Mouse (Mus musculus) left cerebral cortex, adult 18-20 months (tissue): ENCODE results near the gene Adgrb3. TPM values are rescaled to one million over a fixed set of nuclear protein-coding genes. Genes with fewer than 3 reads are reported as not detected.
"Not testable (repeated sequence)": the region's sequence is repeated elsewhere in the genome, so short reads cannot be mapped to it uniquely, and the experiment has no call there.

ENCODE experiments used
- DNase-seq, 2 experiments: peaks; one replicate each; pipeline ENCODE4 v3.0.0; 2021 to 2022; ENCODE audit warnings: low spot score in 2 of 2, mixed read lengths in 1 of 2
- total RNA-seq, 2 experiments: library from RNA; stranded (reverse); gene quantifications; 2 replicates each; pipeline ENCODE4 v1.2.3; 2021

Gene Adgrb3
- total RNA-seq, 2 experiments from 2014 or later = 91.4 to 92.2 TPM

DNA sequence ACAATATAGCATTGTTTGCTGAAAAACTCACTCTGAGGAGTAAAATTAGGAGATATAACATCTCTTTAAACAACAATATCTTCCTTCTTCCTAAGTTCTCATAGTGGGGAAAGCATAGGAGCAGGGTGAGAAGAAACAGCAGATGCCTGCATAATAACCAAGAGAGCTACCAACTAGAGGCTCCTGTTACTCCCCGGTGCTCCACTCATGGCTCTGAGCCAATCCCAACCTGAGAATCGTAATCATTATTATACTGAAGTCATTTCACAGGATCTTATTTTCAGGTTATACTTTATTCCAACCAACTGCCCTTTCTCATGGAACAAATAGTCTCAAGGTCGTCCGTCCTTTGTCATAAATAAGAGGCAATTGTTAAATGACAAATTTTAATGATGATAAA lies 75.0 kb downstream of the Adgrb3 start:
- DNase-seq = no peak

DNA sequence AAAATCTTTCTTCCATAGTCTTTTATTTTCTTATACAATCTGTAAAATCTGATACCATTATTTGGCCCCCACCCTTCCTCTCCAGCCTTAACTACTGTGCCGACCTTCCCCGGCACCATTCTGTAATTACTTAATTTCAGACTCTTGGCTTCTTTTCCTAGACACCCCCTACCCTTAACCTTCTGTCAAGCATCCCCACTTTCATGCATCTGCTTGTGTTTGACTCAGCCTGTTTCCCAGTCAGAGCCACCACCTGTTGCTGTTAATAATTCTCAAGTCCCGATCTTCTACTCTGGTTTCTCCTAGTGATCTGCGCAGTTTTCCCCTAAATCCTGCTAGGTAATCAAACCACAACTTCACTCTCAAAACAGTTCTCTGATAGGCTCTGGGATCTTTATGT lies 83.9 kb downstream of the Adgrb3 start:
- DNase-seq = no peak

DNA sequence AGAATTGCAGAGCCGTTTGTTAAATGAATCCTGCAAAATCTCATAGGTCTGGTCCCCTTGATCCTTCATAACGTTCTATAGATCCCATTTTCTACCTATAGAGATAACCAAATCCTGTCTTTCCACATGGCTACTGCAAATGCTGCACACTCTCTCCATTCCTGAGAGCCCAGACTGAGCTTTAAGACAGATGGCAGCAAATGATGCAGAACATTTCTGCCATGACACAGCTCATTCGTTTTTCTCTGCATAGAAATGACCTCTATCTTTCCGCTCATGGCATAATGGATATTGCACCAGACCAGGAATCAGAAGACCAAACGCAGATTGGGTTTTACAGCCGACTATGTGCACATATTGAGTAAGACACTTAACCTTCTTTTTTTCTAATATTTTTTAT lies 84.8 kb downstream of the Adgrb3 start:
- no peak for DNase-seq

DNA sequence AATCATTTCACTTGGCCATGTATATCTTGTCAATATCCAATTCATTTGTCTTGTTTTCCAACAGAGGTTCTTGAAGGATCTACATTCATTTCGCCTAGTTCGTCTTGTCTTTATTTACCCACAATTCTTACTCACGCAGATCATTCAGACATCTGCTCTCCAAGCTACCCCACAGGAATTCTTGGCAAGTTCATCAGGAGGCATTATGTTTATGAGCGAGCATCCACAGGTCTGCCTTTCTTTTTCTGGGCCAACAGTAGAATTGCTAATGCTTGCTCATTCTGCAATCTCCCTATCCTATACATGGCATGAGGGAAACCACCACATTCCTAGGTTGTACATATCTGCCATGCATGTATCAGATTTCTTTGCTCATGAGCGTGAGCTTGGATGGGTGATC lies 99.7 kb downstream of the Adgrb3 start:
- no peak for DNase-seq

DNA sequence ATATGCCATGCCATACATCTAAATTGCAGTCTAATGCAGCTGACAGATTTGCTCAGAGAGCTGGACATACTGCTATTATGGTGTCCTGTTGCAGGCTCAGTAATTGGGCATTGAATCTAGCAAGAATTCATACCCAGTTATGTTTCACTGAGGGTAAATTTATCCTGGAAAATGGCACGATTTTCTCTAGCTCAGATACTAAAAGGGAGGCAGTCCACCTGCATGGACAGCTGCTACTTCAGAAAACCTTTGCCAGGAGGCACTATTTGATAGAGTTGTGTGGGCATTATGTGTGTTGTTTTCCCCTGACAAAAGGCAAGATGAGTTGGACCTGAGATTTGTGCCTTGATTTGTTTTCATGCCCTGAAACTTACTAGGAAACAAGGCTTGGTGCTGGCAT lies 118.0 kb downstream of the Adgrb3 start:
- DNase-seq = peak in 1 of 2 experiments; percentile 18

DNA sequence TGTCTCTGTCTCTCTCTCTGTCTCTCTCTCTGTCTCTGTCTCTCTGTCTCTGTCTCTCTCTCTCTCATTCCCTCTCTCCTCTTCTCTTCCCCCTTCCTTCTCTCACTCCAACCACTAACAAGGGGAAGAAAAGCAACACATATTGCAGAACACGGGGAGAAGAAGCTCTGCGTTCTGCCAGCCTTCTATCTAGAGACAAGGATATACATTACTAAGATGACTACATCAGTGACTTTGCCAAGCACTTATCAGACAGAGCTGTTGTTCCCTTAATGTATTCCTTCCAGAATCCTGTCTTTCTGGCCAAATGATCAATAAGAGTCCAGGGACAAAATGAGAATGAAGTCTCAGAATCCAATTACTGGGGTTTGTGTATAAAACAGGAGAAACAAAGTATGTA lies 123.2 kb downstream of the Adgrb3 start:
- DNase-seq = no peak

DNA sequence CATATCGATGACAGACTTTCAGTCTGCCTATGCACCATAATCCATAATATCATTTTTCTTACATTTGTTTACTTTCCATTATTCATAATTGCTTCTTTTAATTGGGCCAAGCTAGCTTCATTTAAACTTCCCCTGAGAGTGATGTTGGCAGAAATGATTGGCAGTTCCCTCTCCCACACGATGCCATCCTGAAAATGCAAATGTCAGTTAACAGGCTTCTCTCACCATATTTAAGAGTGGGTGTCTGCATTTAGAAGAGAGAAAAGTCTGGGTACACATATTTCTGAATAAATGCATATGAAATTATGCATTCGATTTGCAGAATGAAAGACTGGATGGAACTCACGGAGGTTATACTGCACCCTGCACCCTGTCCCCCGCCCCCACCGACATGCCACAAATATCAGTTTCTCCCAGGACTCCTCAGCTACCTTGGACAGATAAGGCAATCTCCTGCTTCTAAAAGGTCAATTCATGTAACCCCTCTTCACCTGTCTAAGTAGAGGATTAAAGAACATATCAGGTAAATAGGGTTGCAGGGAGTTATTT lies 130.7 kb downstream of the Adgrb3 start:
- DNase-seq = no peak

DNA sequence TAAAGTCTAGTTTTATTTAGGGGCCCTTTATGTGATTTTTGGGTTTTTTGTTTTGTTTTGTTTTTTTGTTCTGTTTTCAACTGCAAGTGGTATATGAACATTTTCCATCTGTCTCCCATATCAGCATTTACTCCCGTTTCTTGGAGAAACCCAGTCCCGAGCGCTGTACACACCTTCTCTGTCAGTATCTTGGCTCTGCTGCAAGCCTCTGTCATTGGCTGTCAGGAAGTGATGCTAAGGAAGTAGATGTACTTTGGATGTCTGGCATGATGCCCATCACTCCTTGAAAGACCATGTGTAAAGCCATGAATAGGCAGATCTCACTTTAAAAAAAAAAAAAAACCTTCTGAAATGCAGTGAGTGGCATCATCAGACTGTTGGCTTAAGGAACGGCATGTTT lies 132.3 kb downstream of the Adgrb3 start:
- DNase-seq = peak in 1 of 2 experiments; percentile 18

DNA sequence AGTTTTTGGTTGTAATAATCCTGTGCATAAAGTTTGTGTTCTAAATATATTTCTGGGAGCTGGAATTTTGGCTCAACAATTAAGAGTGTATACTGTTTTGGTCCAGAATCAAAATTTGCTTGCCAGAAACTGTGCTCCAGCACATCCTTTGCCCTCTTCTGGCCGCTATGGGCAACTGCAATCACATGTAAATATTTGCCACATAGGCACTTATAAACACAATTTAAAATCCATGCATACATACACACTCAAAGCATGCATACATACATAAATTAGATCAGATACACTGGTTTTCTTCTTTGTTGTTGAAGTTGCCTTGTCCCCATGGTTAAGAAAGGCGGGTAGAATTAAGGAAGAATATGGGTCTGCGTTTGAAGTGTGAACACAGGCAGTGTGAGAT lies 132.7 kb downstream of the Adgrb3 start:
- no peak for DNase-seq

DNA sequence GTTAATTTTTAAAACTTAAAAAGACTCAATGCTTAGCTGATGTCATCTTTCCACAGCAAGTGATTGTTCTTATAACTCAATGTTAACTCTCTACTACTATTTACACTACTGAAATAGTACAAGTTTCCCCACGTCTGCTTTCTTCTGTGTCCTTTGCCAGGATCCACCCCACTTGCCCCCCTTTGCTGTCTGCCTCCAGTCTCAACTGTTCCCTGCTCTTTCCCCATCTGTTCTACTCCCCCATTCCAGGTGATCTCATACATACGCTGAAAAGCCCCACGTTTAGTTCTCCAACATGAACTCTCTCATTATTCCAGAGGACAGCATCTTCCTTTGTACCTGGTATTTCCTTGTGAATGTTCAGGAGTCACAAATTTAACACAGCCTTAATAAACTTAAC lies 147.4 kb downstream of the Adgrb3 start:
- DNase-seq = peak; percentile 24 to 53

DNA sequence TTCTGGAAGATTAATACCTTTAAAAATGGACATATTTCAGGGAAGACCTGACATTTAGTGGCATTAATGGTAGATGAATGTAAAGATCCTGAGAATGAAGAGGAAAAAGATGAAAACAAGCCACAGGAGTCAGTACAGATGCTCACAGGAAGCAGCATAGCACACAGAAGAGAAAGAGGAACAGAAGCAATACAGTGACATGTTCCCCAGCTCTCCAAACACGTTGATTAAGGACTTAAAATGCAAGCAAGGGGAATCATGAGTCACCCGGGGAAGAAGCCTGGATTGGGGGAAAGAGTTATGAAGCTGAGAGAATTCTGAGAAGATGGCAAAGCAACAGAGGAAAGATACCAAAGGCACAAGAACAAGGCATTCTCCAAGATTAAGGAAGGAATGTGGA lies 149.9 kb downstream of the Adgrb3 start:
- no peak for DNase-seq

DNA sequence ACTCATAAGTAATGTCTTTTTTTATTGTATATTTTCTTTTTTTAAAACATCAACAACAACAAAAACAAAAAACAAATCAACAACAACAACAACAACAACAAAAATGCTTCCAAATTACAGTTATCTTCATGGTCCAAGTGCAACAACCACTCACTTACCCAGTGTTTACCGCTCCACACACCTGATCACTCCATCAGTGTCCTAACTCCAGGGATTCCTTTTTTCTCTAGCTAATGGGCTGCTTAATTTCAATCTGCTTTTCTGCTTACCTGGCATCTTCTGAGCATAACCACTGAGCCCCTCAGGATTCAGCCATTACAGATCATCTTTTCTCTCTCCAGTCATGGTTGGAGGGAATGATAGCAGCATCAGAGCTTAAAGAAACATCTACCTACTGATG lies 176.8 kb downstream of the Adgrb3 start:
- DNase-seq = no peak

DNA sequence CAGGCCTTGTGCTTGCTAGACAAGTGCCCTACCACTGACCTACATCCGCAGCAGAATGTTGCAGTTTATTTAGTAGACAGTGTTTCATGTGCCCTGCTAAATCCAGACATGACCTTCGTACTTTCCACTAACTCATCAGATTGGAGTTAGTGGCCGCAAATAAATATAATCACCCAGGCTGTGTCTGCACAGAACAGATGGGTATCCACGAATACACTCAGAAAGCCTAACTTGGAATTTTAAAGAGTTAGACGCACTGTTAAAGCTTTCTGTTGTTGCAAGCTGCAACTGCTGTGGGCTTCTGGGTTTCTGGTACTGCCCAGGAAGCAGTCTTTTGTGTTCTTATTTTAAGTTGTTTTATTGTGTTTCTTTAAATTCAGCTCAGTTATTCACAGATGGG lies 185.3 kb downstream of the Adgrb3 start:
- no peak for DNase-seq

DNA sequence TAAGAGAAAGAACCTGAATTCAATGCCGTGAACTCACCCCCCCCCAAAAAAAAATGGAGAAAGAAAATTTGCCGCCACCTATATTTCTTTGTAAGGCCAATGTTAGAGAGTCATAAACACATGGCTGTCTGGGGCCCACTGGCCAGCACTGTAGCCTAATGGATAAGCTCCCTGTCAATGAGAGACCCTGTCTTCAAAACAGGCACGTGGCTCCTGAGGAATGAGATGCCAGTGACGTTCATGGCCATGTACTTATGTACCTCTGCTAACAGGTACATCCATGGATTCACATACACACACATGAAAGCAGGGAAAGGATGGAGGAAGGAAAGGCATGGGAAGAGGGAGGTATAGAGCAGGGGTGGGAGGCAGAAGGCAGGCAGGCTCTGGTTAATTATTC lies 208.0 kb downstream of the Adgrb3 start:
- no peak for DNase-seq

DNA sequence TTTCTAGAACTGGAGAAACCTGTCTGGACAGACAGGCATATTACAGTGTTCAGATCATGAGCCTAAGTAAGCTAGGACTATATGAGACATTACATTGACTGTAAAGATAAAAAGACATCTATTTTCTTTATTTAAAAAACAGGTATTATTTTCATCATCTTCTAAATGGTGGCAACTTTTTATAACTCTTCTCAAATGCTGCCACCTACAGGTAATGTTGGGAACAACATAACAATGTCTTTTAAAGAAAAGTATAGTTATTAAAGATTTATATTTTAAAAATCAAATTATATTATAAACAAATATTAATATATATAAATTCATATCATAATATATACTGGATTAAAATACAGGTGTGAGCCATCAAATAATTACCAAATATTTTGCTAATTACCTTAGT lies 212.6 kb downstream of the Adgrb3 start:
- no peak for DNase-seq

DNA sequence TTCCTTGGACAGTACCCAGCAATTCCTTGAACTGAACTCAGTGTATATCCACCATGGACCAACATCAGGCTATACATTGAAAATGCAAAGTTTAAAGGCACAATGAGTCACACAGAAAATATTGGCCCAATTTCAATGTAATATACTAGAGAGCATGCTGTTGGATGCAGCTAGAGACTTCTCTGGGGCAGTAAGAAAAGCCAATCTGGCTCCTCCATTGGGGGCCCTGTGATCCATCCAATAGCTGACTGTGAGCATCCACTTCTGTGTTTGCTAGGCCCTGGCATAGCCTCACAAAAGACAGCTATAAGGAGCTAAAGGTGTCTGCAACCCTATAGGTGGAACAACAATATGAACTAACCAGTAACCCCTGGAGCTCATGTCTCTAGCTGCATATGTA lies 218.7 kb downstream of the Adgrb3 start:
- DNase-seq = not testable (repeated sequence)

DNA sequence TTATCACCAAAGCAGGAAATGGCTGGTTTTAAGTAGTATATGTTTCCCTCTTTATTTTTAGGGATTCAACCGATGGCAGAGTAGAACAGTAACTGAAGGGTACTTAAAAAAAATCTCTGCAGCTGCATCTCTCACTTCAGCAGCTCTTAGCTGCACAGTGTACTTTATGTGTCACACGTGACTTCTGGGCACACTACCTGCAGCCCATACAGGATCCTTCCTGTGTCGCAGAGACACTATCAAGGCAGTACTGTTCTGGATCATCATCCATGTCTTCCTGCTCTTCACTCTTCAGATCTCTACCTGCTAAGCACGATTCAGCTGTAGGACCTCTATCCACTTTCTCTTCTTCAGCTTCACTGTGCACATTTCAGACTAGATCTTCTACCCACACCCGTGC lies 230.6 kb downstream of the Adgrb3 start:
- no peak for DNase-seq

DNA sequence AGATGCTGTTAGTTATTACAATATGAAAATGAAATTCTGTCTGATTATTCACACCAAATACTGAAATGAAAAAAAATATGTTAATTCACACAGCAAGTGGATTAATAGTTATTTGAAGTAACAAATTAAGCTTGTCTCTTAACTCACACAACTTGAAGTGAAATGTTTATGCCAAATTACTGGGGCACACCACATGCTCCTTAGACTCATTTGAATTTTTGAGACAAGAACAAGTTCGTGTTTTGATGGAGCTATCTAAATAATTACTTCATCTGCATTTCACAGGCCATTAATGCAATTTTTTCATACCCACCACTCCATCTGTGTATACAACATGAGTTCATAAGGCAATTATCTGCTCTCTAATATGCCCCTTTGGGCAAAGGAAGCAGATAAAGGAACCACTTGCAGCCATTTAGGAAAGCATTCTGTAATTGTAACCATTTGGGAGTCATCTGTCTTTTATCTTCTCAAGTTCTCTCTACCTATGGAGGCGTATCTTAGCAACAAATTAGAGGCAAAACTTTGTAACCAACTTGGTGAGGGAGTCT lies 240.9 kb downstream of the Adgrb3 start:
- no peak for DNase-seq

DNA sequence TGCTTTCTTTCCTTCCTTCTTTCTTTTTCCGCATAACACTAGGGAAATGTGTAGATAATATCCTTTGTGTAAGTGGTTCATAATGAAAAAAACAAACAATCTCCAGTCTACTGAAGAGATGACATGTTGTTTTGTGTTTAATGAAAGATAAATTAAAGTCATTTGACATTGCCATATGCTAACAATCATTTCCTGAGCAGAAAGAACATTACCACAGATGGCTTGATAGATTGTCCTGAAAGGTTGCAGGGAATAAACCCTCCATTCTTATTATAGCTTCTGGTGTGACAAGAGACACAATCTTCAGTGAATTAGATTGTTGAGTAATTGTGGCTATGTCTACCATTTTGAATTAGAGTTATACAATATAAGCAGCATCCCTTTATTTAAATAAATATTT lies 247.8 kb downstream of the Adgrb3 start:
- no peak for DNase-seq

DNA sequence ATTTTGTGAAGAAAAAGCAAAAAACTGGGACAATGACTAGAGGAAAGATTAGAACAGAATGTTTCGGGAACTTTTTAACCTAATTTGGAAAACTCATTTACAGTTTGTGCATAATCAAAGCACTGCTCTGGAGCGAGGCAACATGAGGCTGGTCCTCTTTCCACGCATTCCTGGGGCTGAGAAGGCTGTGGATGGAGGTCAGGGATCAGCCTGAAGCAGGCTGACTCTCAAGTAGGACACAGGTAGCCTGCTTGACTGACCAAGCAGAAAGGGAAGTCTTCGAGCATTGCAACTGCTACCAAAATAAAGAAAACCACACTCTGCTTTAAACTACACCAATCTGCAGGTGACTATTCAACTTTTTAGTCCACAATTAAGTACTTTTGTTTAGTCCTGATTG lies 251.7 kb downstream of the Adgrb3 start:
- no peak for DNase-seq

DNA sequence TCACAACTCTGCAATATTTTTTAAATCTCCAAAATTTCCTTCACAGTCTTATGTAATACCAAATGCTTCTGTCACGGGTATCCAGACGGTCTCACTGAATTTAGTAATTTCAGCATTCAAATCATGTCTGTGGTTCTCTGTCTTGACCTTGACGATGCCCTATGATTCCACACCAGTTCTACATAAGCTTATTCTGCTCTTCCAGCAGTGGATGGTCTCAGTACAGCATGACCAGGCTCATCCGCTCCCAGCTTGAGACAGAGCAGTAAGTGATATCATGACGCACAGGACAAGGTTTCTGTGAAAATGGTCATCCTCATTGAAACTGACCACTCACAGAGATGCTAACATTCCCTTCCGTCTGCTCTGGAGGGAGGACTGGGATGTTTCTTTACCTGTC lies 252.9 kb downstream of the Adgrb3 start:
- DNase-seq = no peak

DNA sequence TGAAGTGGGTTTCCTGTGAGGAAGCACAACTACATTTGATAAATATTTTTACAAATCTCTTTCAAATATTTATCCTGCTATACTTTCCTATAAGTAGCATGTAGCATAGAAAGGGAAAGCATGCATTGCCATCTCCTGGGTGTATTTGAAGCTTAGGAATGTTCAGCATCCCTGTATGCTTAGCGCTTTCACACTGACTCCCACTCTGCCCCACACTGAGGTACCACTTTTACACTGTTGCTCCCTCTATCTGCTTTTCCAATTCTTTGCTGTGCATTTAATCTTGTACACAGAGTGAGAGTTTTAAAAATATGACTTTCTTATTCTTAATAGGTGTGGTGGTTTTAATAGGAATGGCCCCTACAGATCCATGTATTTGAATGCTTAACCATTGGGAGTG lies 261.4 kb downstream of the Adgrb3 start:
- no peak for DNase-seq

DNA sequence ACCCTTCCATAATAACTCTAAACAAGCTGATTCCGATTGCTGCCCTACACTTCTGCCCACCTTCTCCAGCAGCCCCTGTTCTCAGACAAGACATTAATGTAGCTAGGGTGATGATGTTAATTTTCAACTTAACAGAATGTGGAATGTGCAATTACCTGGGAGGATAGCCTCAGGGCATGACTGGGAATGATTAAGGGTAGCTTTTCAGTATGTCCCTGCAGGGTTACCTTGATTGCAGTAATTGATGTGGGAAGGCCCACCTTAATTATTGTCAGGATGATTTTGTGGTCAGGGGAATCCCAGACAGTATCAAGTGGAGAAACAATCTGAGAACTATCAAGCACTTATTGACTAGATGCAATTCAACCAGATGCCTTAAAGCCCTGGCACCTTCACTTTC lies 283.4 kb downstream of the Adgrb3 start:
- DNase-seq = no peak

DNA sequence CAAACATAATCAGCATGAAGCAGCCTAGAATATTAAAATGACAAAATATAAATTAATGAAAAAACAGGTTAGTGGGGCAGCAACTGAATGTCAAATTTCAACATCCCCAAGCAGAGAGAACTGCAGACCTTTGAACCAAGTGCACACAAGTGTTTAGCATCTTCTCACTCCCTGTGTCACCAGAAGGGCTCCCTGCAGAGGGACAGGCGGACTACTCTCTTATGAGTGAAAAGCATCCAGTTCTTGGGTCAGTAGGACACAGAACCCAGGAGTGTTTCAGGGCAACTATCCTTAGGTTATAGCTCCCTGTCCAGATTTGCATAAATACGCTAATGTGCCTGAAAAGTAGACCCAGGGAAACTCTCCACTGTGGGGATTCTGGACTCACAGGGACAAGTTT lies 285.6 kb downstream of the Adgrb3 start:
- no peak for DNase-seq
